19 mouse cellular contexts compared by ENCODE assay signal in genomic region chr2:91426321-91426720, GRCm38 (mm10).
"Had no signal": no experiment of that assay in that cellular context is flagged by ENCODE, and none has a peak within 500 bp of the region (broad histone marks: within the 10 kb centered on the region; RNA-seq: fewer than 3 reads in every experiment).

No protein-coding gene starts in this region.

- DNase-seq: kidney, adult 2 months; kidney, postnatal 14 days; liver, embryonic 13.5 days; lung, embryonic 14.5 days; lung, postnatal 10 days; lung, postnatal 36 days; retina, postnatal 1 day; right cerebral cortex, postnatal 25 days; spleen, adult 18-20 months; thymus, adult 2 months; thymus, postnatal 14 days; thymus, postnatal 4 days had no signal

- H3K9me3 ChIP-seq: liver, embryonic 13.5 days; midbrain, embryonic 10.5 days; midbrain, embryonic 13.5 days; stomach, embryonic 15.5 days had no signal

- H3K9ac ChIP-seq: liver, embryonic 13.5 days; lung, embryonic 14.5 days; midbrain, embryonic 13.5 days; neural tube, embryonic 13.5 days; stomach, embryonic 15.5 days had no signal

- H3K27me3 ChIP-seq: liver, embryonic 13.5 days; midbrain, embryonic 13.5 days; neural tube, embryonic 13.5 days; stomach, embryonic 15.5 days had no signal

- ATAC-seq: midbrain, embryonic 13.5 days; midbrain, embryonic 16.5 days had no signal

- H3K4me3 ChIP-seq: liver, embryonic 13.5 days; megakaryocyte, embryonic 14.5 days; midbrain, embryonic 10.5 days; midbrain, embryonic 13.5 days; myocyte; neural tube, embryonic 13.5 days; stomach, embryonic 15.5 days had no signal

- H3K36me3 ChIP-seq: liver, embryonic 13.5 days had no signal

- H3K27ac ChIP-seq: liver, embryonic 13.5 days; midbrain, embryonic 10.5 days; midbrain, embryonic 13.5 days; neural tube, embryonic 13.5 days; stomach, embryonic 15.5 days had no signal

- H3K4me1 ChIP-seq: liver, embryonic 13.5 days; megakaryocyte, embryonic 14.5 days had no signal

- H3K4me2 ChIP-seq: liver, embryonic 13.5 days; lung, embryonic 14.5 days; midbrain, embryonic 13.5 days; neural tube, embryonic 13.5 days; stomach, embryonic 15.5 days had no signal
